Mouse (Mus musculus) CH12.LX (cell line): Measurements from ENCODE around the gene Esam.

Experiments used
- CTCF ChIP-seq, 2 experiments: IDR thresholded peaks in 1 of 2; conservative IDR thresholded peaks in 1 of 2; 2 replicates each; pipeline ENCODE4 v1.5.1; 2011 to 2012; ENCODE audit warnings: low read depth in 2 of 2, low read length in 2 of 2, improper control_type of control experiment in 1 of 2, inconsistent platforms in 1 of 2, mild to moderate bottlenecking in 1 of 2, moderate library complexity in 1 of 2
- EP300 ChIP-seq: IDR thresholded peaks from 2 replicates; pipeline ENCODE4 v1.6.1; 2011; ENCODE audit warnings: low read length, improper control_type of control experiment
- GABPA ChIP-seq: IDR thresholded peaks from 2 replicates; pipeline ENCODE4 v1.6.1; 2012; ENCODE audit warnings: low read depth, low read length, improper control_type of control experiment, inconsistent platforms; ENCODE audit not compliant: insufficient replicate concordance
- IRF4 ChIP-seq: IDR thresholded peaks from 2 replicates; pipeline ENCODE4 v1.6.1; 2014; ENCODE audit warnings: low read depth, mild to moderate bottlenecking, inconsistent platforms, low read length, improper control_type of control experiment
- MEF2A ChIP-seq: IDR thresholded peaks from 2 replicates; pipeline ENCODE4 v1.6.1; 2014; ENCODE audit warnings: low read depth, mild to moderate bottlenecking, inconsistent platforms, low read length, improper control_type of control experiment, borderline replicate concordance
- NELFE ChIP-seq: IDR thresholded peaks from 2 replicates; pipeline ENCODE4 v1.6.1; 2011; ENCODE audit warnings: low read depth, low read length, improper control_type of control experiment
- POLR2A ChIP-seq: IDR thresholded peaks from 2 replicates; pipeline ENCODE4 v1.6.1; 2011; ENCODE audit warnings: low read depth, mild to moderate bottlenecking, improper control_type of control experiment, low read length
- SMC3 ChIP-seq: IDR thresholded peaks from 2 replicates; pipeline ENCODE4 v1.6.1; 2011; ENCODE audit warnings: low read depth, low read length, improper control_type of control experiment
- UBTF ChIP-seq: IDR thresholded peaks from 2 replicates; pipeline ENCODE4 v1.6.1; 2012; ENCODE audit warnings: low read depth, mild to moderate bottlenecking, inconsistent platforms, low read length, improper control_type of control experiment, moderate library complexity
- ZNF384 ChIP-seq: IDR thresholded peaks from 2 replicates; pipeline ENCODE4 v1.6.1; 2012; ENCODE audit warnings: low read depth, low read length, improper control_type of control experiment, inconsistent platforms

DNA sequence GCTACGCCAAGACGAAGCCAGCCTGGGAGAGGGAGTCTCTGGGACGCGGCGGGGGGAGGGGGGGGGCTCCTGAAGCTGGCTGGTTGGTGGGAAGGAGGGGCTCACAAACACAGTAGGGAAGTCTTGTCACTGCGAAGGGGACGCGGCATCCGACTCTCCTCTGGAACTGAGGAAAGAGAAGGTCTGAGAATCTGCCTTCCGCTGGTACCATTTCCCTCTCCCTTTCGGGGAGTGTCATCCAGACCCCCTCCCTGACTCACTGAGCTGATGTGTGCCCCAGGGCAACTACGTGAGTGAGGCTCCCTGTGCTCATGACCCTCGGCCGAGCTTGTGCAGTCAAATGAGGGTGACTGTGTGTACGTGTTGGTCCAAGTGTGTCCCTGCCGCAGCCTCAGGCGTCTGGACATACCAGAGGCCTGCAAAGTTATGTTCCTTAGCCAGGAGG lies 17.3 kb downstream of the Esam start:
- no peak for TF ChIP-seq CTCF (conservative IDR thresholded peaks at IDR 0.05 in 1 of 2, IDR thresholded peaks at IDR 0.05 in 1 of 2; ENCODE audit: low read depth in 2 of 2, low read length in 2 of 2)
- no peak for TF ChIP-seq EP300
- TF ChIP-seq UBTF, result no peak
- no peak for TF ChIP-seq MEF2A
- TF ChIP-seq GABPA, result no peak
- no peak for TF ChIP-seq POLR2A
- TF ChIP-seq NELFE, result no peak
- TF ChIP-seq SMC3, result no peak
- no peak for TF ChIP-seq ZNF384
- TF ChIP-seq IRF4, result no peak
